Mouse (Mus musculus): Measurements from ENCODE around the gene Nrp1. TPM values are rescaled to one million over a fixed set of nuclear protein-coding genes. Genes with fewer than 3 reads are reported as not detected.

Gene Nrp1
- polyA plus RNA-seq, 1 experiment from 2014 or later, result 133 TPM

DNA sequence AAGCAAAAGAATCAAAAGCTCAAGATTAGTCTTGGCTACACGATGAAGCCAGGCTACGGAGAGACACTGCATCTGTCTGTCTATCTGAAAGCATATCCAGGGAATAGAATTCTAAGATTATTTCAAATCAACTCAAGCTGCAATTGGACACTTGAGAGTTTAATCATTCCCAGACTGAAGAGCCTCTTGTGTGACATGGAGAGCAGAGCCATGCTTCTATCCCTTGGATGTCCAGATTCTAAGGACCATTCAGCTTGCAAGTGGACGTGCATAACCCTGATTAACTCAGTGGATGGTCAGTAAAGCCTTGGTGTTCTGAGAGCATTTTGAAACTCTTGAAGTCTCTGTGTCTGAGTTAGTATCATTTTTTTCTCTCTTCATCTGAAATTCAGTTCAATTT, 95.6 kb downstream of the Nrp1 start:
- Histone ChIP-seq H3K4me1 (peaks cover 30% of the 10 kb centered on the region), H3K9ac (no peak overlapping the region), H3K4me2 (no peak overlapping the region), H3K9me3 (no peaks in the 10 kb centered on the region), H3K36me3 (peaks cover 22% of the 10 kb centered on the region), H3K27me3 (no peaks in the 10 kb centered on the region), H3K4me3 (no peak overlapping the region), H3K27ac (peak overlapping the region; percentile 76)
- no peak for ATAC-seq (ENCODE audit: borderline replicate concordance, extremely low read depth, low FRiP score, low TSS enrichment)
- 65% methylated on average over 3 of the region's 3 CpGs for WGBS

DNA sequence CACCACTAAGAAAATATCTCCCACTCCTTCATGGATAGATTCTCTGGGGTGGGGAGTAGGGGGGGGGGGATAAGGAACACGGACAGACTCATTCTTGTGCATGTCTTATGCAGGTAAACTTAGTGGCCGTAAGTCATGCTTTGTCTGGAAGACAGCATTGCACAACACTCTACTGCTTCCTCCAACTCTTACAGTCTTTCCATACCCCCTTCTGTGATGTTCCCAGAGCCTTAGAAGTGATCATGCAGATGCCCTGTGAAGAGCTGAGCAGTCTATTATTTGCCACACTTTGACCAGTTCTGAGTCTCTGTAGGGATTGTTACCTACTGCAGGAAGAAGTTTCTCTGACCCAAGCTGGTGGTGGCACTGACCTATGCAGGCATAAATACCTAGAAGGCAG, 98.9 kb downstream of the Nrp1 start:
- ATAC-seq (ENCODE audit: borderline replicate concordance, extremely low read depth, low FRiP score, low TSS enrichment), result no peak
- Histone ChIP-seq H3K27me3 (no peaks in the 10 kb centered on the region), H3K9ac (no peak overlapping the region), H3K4me1 (peaks cover 13% of the 10 kb centered on the region; the same call in 1 of the 2 replicates), H3K27ac (no peak overlapping the region), H3K36me3 (peaks cover 42% of the 10 kb centered on the region), H3K4me2 (no peak overlapping the region), H3K4me3 (no peak overlapping the region), H3K9me3 (no peaks in the 10 kb centered on the region)
- 78% methylated on average over 2 of the region's 2 CpGs for WGBS

DNA sequence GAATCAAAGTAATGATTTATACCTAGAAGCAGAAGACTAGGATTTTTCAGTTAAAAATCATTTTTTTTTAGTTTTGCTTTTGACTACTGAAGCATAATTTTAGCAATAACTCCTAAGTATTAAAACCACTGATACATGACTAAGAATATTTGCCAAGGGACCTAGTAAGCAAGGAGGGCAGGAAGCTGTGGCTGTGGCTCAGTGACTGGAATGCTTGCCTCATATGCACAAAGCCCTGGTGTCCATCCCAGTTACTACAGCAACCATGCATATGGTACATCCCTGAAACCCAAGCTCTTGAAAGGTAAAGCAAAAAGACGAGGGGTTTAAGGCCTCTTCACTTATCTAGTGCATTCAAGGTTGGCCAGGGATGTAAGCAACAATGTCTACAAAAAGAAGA, 101.3 kb downstream of the Nrp1 start:
- peaks cover 45% of the 10 kb centered on the region for H3K36me3 ChIP-seq
- ATAC-seq (ENCODE audit: borderline replicate concordance, extremely low read depth, low FRiP score, low TSS enrichment), result no peak
- no peak overlapping the region for H3K27ac ChIP-seq

DNA sequence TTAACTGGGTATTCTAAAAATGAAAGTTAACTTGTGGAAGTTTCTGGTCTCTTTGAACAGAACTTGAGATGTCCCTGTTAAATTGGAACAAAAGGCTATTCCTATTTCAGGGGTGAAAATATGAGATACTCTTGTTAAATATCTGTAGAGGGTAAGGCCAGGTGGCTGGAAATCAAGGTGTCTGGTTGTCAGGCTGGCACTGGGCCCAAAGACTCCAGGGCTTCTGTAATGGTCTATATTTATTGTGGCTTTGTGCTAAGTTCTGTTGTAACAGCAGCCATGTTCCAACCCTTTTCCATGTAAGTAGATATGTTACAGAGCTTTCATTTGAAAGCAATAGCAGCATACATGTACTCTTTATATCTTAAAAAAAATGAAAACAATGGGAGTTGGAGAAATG, 103.3 kb downstream of the Nrp1 start:
- no peaks in the 10 kb centered on the region for H3K27me3 ChIP-seq
- no peak overlapping the region for H3K9ac ChIP-seq
- peaks cover 43% of the 10 kb centered on the region for H3K36me3 ChIP-seq
- no peak for ATAC-seq (ENCODE audit: borderline replicate concordance, extremely low read depth, low FRiP score, low TSS enrichment)
- no peak overlapping the region for H3K4me3 ChIP-seq
- no peak overlapping the region for H3K27ac ChIP-seq
- no peaks in the 10 kb centered on the region for H3K4me1 ChIP-seq
- no peaks in the 10 kb centered on the region for H3K9me3 ChIP-seq
- H3K4me2 ChIP-seq, result no peak overlapping the region

More for the DNA sequence above, 101.3 kb downstream of the Nrp1 start:
- no peaks in the 10 kb centered on the region for H3K27me3 ChIP-seq
- H3K4me2 ChIP-seq, result no peak overlapping the region
- H3K4me1 ChIP-seq, result 0 out of 2 replicates have a peak, but pooled peaks cover 3% of the 10 kb centered on the region
- H3K9me3 ChIP-seq, result no peaks in the 10 kb centered on the region
- no peak overlapping the region for H3K4me3 ChIP-seq
- no peak overlapping the region for H3K9ac ChIP-seq
- WGBS, result 63% methylated on average over 1 of the region's 1 CpGs

DNA sequence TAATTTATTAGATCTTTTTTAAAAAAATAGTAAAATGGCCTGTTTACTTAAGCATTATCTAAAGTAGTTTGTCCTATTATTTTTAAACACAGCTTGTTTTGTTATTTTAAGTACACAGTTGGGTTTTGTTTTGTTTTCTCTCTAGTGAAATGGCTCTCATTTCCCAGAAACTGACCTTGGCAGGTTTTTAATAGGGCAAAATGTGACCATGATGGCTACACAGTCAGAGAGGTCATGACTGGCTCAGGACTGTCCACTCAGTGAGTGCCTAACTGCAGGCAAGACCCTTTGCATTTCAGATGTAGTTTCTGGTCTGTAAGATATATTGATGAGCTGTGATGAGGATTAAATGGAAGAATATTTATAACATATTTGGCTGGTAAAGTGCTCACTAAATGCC, 104.8 kb downstream of the Nrp1 start:
- no peak overlapping the region for H3K27ac ChIP-seq
- H3K4me3 ChIP-seq, result no peak overlapping the region
- no peak overlapping the region for H3K9ac ChIP-seq
- no peaks in the 10 kb centered on the region for H3K27me3 ChIP-seq
- no peaks in the 10 kb centered on the region for H3K9me3 ChIP-seq
- no peaks in the 10 kb centered on the region for H3K4me1 ChIP-seq
- H3K36me3 ChIP-seq, result peaks cover 43% of the 10 kb centered on the region
- no peak for ATAC-seq (ENCODE audit: borderline replicate concordance, extremely low read depth, low FRiP score, low TSS enrichment)
- no peak overlapping the region for H3K4me2 ChIP-seq

DNA sequence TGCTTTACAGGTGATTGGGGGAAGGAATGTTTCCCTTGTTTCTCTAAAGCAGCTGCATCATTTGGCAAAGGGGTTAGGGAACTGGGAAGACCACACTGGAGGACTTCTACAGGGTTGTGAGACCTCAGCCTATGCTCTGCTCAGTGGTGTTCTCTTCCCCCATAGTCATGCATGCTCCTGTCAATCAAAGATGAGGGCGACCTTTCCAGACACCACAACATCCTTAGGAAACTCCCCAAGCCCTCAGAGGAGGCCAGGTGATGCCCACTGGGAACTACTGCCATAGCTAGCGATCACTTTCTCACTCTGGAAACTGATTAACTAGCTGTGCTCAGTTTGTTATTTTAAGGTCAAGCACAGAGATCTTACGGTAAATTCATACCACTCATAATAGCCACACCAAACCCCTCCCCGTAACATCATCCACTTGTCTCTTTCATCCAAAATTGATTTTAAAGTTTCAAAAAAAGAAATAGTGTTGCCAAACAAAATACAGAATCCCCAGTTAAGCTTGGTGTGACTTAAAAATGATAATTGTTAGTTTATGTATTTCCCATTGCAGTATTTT, 105.7 kb downstream of the Nrp1 start:
- H3K27me3 ChIP-seq, result no peaks in the 10 kb centered on the region
- no peaks in the 10 kb centered on the region for H3K9me3 ChIP-seq
- no peak overlapping the region for H3K4me2 ChIP-seq
- no peak for ATAC-seq (ENCODE audit: borderline replicate concordance, extremely low read depth, low FRiP score, low TSS enrichment)
- H3K36me3 ChIP-seq, result peaks cover 43% of the 10 kb centered on the region
- no peak overlapping the region for H3K9ac ChIP-seq
- WGBS, result 76% methylated on average over 4 of the region's 4 CpGs
- H3K27ac ChIP-seq, result no peak overlapping the region
- 0 out of 2 replicates have a peak, but pooled peaks cover 4% of the 10 kb centered on the region for H3K4me1 ChIP-seq
- H3K4me3 ChIP-seq, result no peak overlapping the region

DNA sequence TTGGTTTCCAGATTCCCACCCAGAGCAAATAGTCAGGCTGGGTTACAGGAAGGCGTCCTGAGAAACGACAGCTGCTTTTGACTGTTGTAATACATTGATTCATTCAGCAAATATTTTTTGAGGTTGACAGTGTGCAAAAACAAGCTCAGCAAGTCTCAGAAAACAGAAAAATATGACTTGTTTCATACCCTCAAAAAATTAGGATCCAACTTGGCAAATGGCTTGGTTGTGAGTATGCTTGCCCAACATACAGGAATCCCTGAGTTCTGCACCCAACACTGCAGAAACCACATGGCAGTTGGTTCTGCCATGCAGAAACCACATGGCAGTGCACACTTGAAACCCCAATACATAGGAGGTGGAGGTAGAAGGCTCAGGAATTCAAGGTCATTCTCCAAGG, 107.1 kb downstream of the Nrp1 start:
- H3K36me3 ChIP-seq, result peaks cover 40% of the 10 kb centered on the region
- ATAC-seq (ENCODE audit: borderline replicate concordance, extremely low read depth, low FRiP score, low TSS enrichment), result no peak
- H3K4me1 ChIP-seq, result peaks cover 13% of the 10 kb centered on the region; the same call in 1 of the 2 replicates
- H3K4me2 ChIP-seq, result no peak overlapping the region
- no peak overlapping the region for H3K4me3 ChIP-seq
- H3K27ac ChIP-seq, result no peak overlapping the region
- H3K27me3 ChIP-seq, result no peaks in the 10 kb centered on the region
- 63% methylated on average over 2 of the region's 2 CpGs for WGBS
- no peaks in the 10 kb centered on the region for H3K9me3 ChIP-seq
- H3K9ac ChIP-seq, result no peak overlapping the region

DNA sequence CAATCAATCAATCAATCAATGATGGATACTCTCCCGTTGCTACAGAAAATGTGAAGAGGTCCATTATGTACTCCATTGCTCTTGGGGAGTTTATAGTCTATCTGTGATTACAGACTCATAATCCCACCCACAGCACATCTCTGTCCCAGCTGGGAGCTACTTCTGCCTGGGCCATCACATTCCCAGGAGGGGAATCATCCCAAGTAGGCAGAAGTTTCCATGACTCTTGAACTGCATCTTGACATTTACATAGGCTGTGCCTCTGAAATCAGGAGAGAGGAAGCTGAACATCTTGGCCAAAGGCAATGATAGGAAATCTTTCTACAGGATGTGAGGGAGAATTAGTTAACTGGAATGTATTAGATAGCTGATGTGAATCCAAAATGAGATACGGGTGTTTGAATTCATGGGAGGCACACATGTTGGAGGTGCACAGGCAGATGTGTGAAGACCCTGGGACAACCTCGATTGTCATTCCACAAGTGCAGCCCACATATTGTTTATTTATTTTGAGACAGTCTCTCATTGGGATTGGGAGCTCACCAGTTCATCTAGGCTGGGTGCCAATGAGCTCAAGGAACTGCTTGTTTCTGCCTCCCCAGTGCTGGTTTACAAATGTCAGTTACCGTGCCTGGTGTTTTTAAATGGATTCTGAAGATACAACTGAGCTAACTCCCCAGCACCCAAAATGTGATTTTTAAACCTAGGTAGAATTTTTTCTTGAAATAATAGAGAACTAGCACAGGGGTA, 108.5 kb downstream of the Nrp1 start:
- H3K9ac ChIP-seq, result no peak overlapping the region
- no peak overlapping the region for H3K4me2 ChIP-seq
- H3K27ac ChIP-seq, result no peak overlapping the region
- no peaks in the 10 kb centered on the region for H3K9me3 ChIP-seq
- WGBS, result 51% methylated on average over 4 of the region's 4 CpGs
- peaks cover 38% of the 10 kb centered on the region for H3K36me3 ChIP-seq
- peaks cover 13% of the 10 kb centered on the region for H3K4me1 ChIP-seq
- ATAC-seq (ENCODE audit: borderline replicate concordance, extremely low read depth, low FRiP score, low TSS enrichment), result no peak
- H3K27me3 ChIP-seq, result no peaks in the 10 kb centered on the region
- H3K4me3 ChIP-seq, result no peak overlapping the region

DNA sequence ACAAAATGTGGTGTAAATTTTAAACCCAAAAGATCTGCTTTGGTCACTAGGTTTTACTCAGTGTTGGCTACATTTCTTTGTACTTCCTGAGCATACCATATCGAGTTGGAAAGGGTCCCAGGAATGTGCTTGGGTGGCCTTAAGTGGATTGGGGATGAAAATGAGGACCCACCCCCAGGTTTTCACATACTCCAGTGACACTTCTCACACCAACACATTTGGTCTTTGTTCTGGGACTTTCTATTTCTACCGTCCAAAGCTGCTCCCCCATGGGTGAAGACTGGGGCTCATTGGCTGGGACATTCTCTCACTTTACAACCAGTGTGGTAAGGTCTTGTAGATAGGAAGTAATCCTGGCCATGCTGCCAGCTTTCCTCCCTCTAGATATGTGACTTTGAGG, 111.7 kb downstream of the Nrp1 start:
- H3K9ac ChIP-seq, result no peak overlapping the region
- no peaks in the 10 kb centered on the region for H3K27me3 ChIP-seq
- no peaks in the 10 kb centered on the region for H3K9me3 ChIP-seq
- peaks cover 18% of the 10 kb centered on the region for H3K4me1 ChIP-seq
- 22% methylated on average over 2 of the region's 2 CpGs for WGBS
- no peak for ATAC-seq (ENCODE audit: borderline replicate concordance, extremely low read depth, low FRiP score, low TSS enrichment)
- H3K4me3 ChIP-seq, result no peak overlapping the region
- no peak overlapping the region for H3K4me2 ChIP-seq
- H3K36me3 ChIP-seq, result peaks cover 42% of the 10 kb centered on the region
- peak overlapping the region; percentile 41 for H3K27ac ChIP-seq

DNA sequence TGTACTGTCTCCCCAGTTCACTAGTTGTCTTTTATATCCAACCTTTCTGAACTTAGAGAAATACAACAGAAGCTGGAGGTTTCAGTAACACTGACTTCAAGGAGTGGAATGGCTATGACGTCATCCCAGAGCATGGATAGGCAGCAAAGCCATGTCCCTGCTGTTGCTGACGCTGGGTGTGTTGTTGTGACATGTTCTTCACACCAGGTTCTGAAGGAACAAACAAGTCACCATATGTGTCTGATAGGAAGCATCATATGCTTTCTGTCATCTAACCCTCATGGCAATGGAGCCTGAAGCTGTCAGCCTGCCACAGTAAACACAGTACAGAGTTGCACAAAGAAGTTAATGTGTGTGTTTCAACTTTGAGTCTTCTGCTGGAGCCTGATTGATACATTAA, 112.8 kb downstream of the Nrp1 start:
- WGBS, result 70% methylated on average over 2 of the region's 2 CpGs
- Histone ChIP-seq H3K36me3 (peaks cover 46% of the 10 kb centered on the region), H3K27me3 (no peaks in the 10 kb centered on the region), H3K4me1 (peaks cover 18% of the 10 kb centered on the region), H3K4me2 (no peak overlapping the region), H3K27ac (no peak overlapping the region), H3K9ac (no peak overlapping the region), H3K4me3 (no peak overlapping the region), H3K9me3 (no peaks in the 10 kb centered on the region)
- ATAC-seq (ENCODE audit: borderline replicate concordance, extremely low read depth, low FRiP score, low TSS enrichment), result no peak

DNA sequence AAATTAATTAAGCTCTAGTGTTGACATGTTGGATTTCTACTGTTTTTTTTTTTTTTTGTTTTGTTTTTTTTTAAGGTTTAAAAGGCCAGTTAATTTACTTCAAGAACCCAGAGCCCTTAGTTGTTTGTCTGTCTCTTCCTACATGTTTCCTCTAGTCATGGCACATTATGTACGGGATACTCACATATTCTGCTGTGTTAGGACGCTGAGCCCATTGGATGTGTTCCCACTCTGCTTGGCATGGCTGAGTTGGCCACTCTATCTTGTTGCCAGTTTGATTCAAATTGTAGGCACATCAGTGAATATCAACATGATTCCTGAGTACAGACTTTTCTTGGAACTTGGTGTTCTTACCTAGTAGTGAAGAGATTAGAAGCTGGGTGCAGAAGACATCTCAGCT, 114.5 kb downstream of the Nrp1 start:
- Histone ChIP-seq H3K9ac (no peak overlapping the region), H3K4me2 (no peak overlapping the region), H3K27ac (no peak overlapping the region), H3K4me1 (peaks cover 18% of the 10 kb centered on the region), H3K27me3 (no peaks in the 10 kb centered on the region), H3K4me3 (no peak overlapping the region), H3K9me3 (no peaks in the 10 kb centered on the region), H3K36me3 (peaks cover 53% of the 10 kb centered on the region)
- no peak for ATAC-seq (ENCODE audit: borderline replicate concordance, extremely low read depth, low FRiP score, low TSS enrichment)
- WGBS, result 84% methylated on average over 2 of the region's 2 CpGs

DNA sequence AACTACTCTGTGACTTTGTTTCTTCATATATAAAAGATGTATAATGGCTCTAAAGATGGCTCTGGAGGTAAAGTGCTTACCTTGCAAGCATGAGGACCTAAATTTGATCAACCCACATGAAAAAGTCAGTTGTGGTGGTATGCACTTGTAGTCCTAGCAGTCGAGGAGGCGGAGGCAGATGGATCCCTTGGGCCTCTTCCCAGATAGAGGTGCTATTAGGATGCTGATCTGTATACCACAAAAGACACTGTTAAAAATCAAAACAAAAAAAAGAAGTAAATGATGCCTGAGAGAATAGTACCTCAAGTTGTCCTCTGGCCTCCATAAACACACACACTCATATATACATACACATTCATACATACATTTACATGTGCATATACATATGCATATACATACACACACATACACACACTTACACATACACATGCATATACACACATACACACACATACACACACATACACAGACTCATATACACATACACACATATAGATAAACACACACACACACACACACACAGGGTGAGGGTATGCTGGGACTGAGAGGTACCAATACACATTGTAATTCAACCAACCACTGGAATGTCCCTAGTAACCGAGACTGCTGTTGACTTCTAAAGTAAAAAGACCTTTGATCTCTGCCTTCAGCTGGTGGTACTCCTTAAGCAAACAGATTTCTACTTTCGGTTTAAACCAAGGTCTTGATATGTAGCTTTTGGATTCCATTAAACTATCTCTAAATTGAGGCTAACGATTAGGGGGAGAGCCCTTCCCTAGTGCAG, 115.2 kb downstream of the Nrp1 start:
- no peak overlapping the region for H3K27ac ChIP-seq
- no peak overlapping the region for H3K4me2 ChIP-seq
- H3K27me3 ChIP-seq, result no peaks in the 10 kb centered on the region
- no peak for ATAC-seq (ENCODE audit: borderline replicate concordance, extremely low read depth, low FRiP score, low TSS enrichment)
- 51% methylated on average over 5 of the region's 5 CpGs for WGBS
- H3K9ac ChIP-seq, result no peak overlapping the region
- no peaks in the 10 kb centered on the region for H3K9me3 ChIP-seq
- H3K36me3 ChIP-seq, result peaks cover 45% of the 10 kb centered on the region
- no peak overlapping the region for H3K4me3 ChIP-seq
- peaks cover 22% of the 10 kb centered on the region for H3K4me1 ChIP-seq

Data from lung, embryonic 15.5 days (tissue).